21 mouse cellular contexts compared by ENCODE assay signal in genomic region chr11:121082250-121082649, GRCm38 (mm10). TPM values are rescaled to one million over a fixed set of nuclear protein-coding genes. Genes with fewer than 3 reads are reported as not detected.
DNase-seq lines count a peak whose midpoint lies in the region; ATAC-seq and TF ChIP-seq lines count a peak whose summit lies in the region.
"Had no signal": no experiment of that assay in that cellular context is flagged by ENCODE, and none has a peak within 500 bp of the region (broad histone marks: within the 10 kb centered on the region; RNA-seq: fewer than 3 reads in every experiment).

No protein-coding gene starts in this region.

- peak overlapping the region; percentile 29; the same call in 1 of the 2 replicates for H3K4me2 ChIP-seq in liver, embryonic 15.5 days
- no peak overlapping the region for H3K4me2 ChIP-seq in liver, embryonic 11.5 days
- H3K4me2 ChIP-seq: forebrain, embryonic 13.5 days; hindbrain, embryonic 14.5 days; lung, embryonic 15.5 days; neural tube, embryonic 12.5 days had no signal

- TF ChIP-seq CTCF in bone marrow, adult 2 months (IDR thresholded peaks at IDR 0.05; ENCODE audit: control insufficient read depth, insufficient read depth, low read length) = no peak
- TF ChIP-seq CTCF in layer of hippocampus, adult 2 months (conservative IDR thresholded peaks at IDR 0.05) = no peak

- H3K27me3 ChIP-seq in liver, embryonic 15.5 days = no peaks in the 10 kb centered on the region
- no peaks in the 10 kb centered on the region for H3K27me3 ChIP-seq in liver, embryonic 11.5 days (replicated peaks; ENCODE audit: control insufficient read depth, insufficient read depth, low read length)
- H3K27me3 ChIP-seq: forebrain, embryonic 13.5 days; lung, embryonic 15.5 days; neural tube, embryonic 12.5 days had no signal

- 0 out of 2 replicates have a peak overlapping the region, but pooled peaks have one; percentile 29 for H3K27ac ChIP-seq in liver, embryonic 15.5 days (replicated peaks)
- no peak overlapping the region for H3K27ac ChIP-seq in liver, embryonic 11.5 days (ENCODE audit: low read depth, low read length)
- H3K27ac ChIP-seq in bone marrow, adult 2 months (ENCODE audit: control insufficient read depth, insufficient read depth, low read depth, low read length, poor library complexity) = peak overlapping the region; percentile 77
- H3K27ac ChIP-seq in brown adipose tissue, adult 24 weeks (replicated peaks; ENCODE audit: low read depth, low read length) = peak overlapping the region; percentile 28; the same call in 1 of the 2 replicates
- no peak overlapping the region for H3K27ac ChIP-seq in layer of hippocampus, adult 2 months
- H3K27ac ChIP-seq: forebrain, embryonic 13.5 days; hindbrain, embryonic 14.5 days; lung, embryonic 15.5 days; neural tube, embryonic 12.5 days had no signal

- TF ChIP-seq POLR2A in bone marrow, adult 2 months (IDR thresholded peaks at IDR 0.05; ENCODE audit: borderline replicate concordance, control insufficient read depth, low read depth, low read length) = no peak

- no peaks in the 10 kb centered on the region for H3K36me3 ChIP-seq in liver, embryonic 15.5 days (replicated peaks)
- H3K36me3 ChIP-seq in liver, embryonic 11.5 days (ENCODE audit: control insufficient read depth, insufficient read depth, low read length) = no peaks in the 10 kb centered on the region
- H3K36me3 ChIP-seq: G1E; lung, embryonic 15.5 days; neural tube, embryonic 12.5 days had no signal

- DNase-seq in liver, embryonic 11.5 days (ENCODE audit: low spot score) = no peak
- no peak for DNase-seq in layer of hippocampus, adult 2 months (ENCODE audit: low spot score in 2 of 2)
- DNase-seq in frontal cortex, postnatal 36 days (ENCODE audit: low spot score in 2 of 2) = no peak
- DNase-seq: cerebellum, adult 11 months; cerebellum, postnatal 25 days; kidney, adult 18-20 months had no signal

- peaks cover 16% of the 10 kb centered on the region; the same call in 1 of the 2 replicates for H3K4me1 ChIP-seq in liver, embryonic 15.5 days (replicated peaks)
- H3K4me1 ChIP-seq in liver, embryonic 11.5 days (replicated peaks; ENCODE audit: control insufficient read depth, insufficient read depth, low read length) = 0 out of 2 replicates have a peak, but pooled peaks cover 2% of the 10 kb centered on the region
- peaks cover 4% of the 10 kb centered on the region for H3K4me1 ChIP-seq in bone marrow, adult 2 months (ENCODE audit: control insufficient read depth, insufficient read depth, low read length)
- H3K4me1 ChIP-seq in brown adipose tissue, adult 24 weeks (ENCODE audit: control insufficient read depth, insufficient read depth, insufficient read length, low read length) = no peaks in the 10 kb centered on the region; the same call in 1 of the 2 replicates
- H3K4me1 ChIP-seq: forebrain, embryonic 13.5 days; lung, embryonic 15.5 days; neural tube, embryonic 12.5 days had no signal

- no peak for ATAC-seq in liver, embryonic 15.5 days (ENCODE audit: insufficient read depth)
- no peak for ATAC-seq in liver, embryonic 11.5 days (replicated peaks; ENCODE audit: low FRiP score)
- peak; percentile 44 for ATAC-seq in megakaryocyte progenitor cell, adult 5-6 weeks (replicated peaks; ENCODE audit: poor library complexity)
- ATAC-seq: forebrain, embryonic 13.5 days had no signal

- no peaks in the 10 kb centered on the region for H3K9me3 ChIP-seq in liver, embryonic 15.5 days (replicated peaks)
- no peaks in the 10 kb centered on the region for H3K9me3 ChIP-seq in liver, embryonic 11.5 days (ENCODE audit: control insufficient read depth, low read length)
- H3K9me3 ChIP-seq: forebrain, embryonic 13.5 days; G1E; lung, embryonic 15.5 days; neural tube, embryonic 12.5 days had no signal

- no peak overlapping the region for H3K4me3 ChIP-seq in liver, embryonic 15.5 days (replicated peaks)
- no peak overlapping the region for H3K4me3 ChIP-seq in liver, embryonic 11.5 days (ENCODE audit: low read depth, low read length)
- H3K4me3 ChIP-seq in bone marrow, adult 2 months (replicated peaks; ENCODE audit: control insufficient read depth, low read depth, low read length) = no peak overlapping the region
- H3K4me3 ChIP-seq in brown adipose tissue, adult 24 weeks (ENCODE audit: insufficient read depth, low read depth, low read length) = no peak overlapping the region
- H3K4me3 ChIP-seq in layer of hippocampus, adult 2 months = no peak overlapping the region
- H3K4me3 ChIP-seq: forebrain, embryonic 13.5 days; lung, embryonic 15.5 days; neural tube, embryonic 12.5 days had no signal

- WGBS in liver, embryonic 15.5 days (ENCODE audit: insufficient replicate concordance) = 48% methylated on average over 3 of the region's 3 CpGs
- 65% methylated on average over 3 of the region's 3 CpGs for WGBS in liver, embryonic 11.5 days
- WGBS in bone marrow, adult 2 months = 22% methylated on average over 3 of the region's 3 CpGs

- H3K9ac ChIP-seq in liver, embryonic 15.5 days = no peak overlapping the region
- no peak overlapping the region for H3K9ac ChIP-seq in liver, embryonic 11.5 days (ENCODE audit: low read depth, low read length)
- H3K9ac ChIP-seq: forebrain, embryonic 13.5 days; hindbrain, embryonic 14.5 days; lung, embryonic 15.5 days; neural tube, embryonic 12.5 days had no signal

RNA-seq across cellular contexts. Expression of gene Sectm1a, which starts 1.2 kb away (rescaled TPM):
- polyA plus RNA-seq in liver, embryonic 15.5 days (2015; fragmentation: Nextera tagmentation; extraction: Ambion mirVana) = 0.68 and 1.7 TPM in 2 replicates
- polyA plus RNA-seq in liver, embryonic 11.5 days (2014; fragmentation: Nextera tagmentation; extraction: Ambion mirVana) = 0.32 and 0.86 TPM in 2 replicates
- not detected in 2 replicates for polyA plus RNA-seq in bone marrow, adult 2 months (2011; ENCODE audit: insufficient read depth, insufficient read length, low replicate concordance, missing spikeins)
- polyA plus RNA-seq in brown adipose tissue, adult 24 weeks (2012; ENCODE audit: insufficient read depth, insufficient read length, missing spikeins) = not detected in 2 replicates
- not detected in 2 replicates for total RNA-seq in megakaryocyte progenitor cell, adult 5-6 weeks (2015)
- total RNA-seq in megakaryocyte progenitor cell, adult 5-6 weeks (2017) = not detected in 2 replicates
- total RNA-seq in layer of hippocampus, adult 2 months (2021) = not detected
- total RNA-seq: heart, postnatal 10 days; layer of hippocampus, postnatal 14 days; left cerebral cortex, postnatal 10 days; megakaryocyte-erythroid progenitor cell, adult 5-6 weeks had no signal
- polyA plus RNA-seq: forebrain, embryonic 13.5 days; G1E; hindbrain, embryonic 14.5 days; neural tube, embryonic 12.5 days had no signal

RNA-seq across cellular contexts. Expression of gene Sectm1b, which starts 18.9 kb away (rescaled TPM):
- 0.08 and 0.23 TPM in 2 replicates for polyA plus RNA-seq in liver, embryonic 15.5 days (2015; fragmentation: Nextera tagmentation; extraction: Ambion mirVana)
- not detected in 2 replicates for polyA plus RNA-seq in liver, embryonic 11.5 days (2014; fragmentation: Nextera tagmentation; extraction: Ambion mirVana)
- polyA plus RNA-seq in bone marrow, adult 2 months (2011; ENCODE audit: insufficient read depth, insufficient read length, low replicate concordance, missing spikeins) = not detected in 2 replicates
- not detected in 2 replicates for polyA plus RNA-seq in brown adipose tissue, adult 24 weeks (2012; ENCODE audit: insufficient read depth, insufficient read length, missing spikeins)
- total RNA-seq in megakaryocyte progenitor cell, adult 5-6 weeks (2015) = not detected in 2 replicates
- total RNA-seq in megakaryocyte progenitor cell, adult 5-6 weeks (2017) = not detected in 2 replicates
- not detected for total RNA-seq in layer of hippocampus, adult 2 months (2021)
- total RNA-seq: gastrocnemius, adult 18-20 months; heart, postnatal 10 days; layer of hippocampus, postnatal 14 days; left cerebral cortex, postnatal 10 days; megakaryocyte-erythroid progenitor cell, adult 5-6 weeks had no signal
- polyA plus RNA-seq: forebrain, embryonic 13.5 days; G1E; hindbrain, embryonic 14.5 days; limb, embryonic 14.5 days; lung, embryonic 15.5 days; neural tube, embryonic 12.5 days had no signal

RNA-seq across cellular contexts. Expression of gene Tex19.2, which starts 36.2 kb away (rescaled TPM):
- 0.06 and 0.07 TPM in 2 replicates for polyA plus RNA-seq in liver, embryonic 15.5 days (2015; fragmentation: Nextera tagmentation; extraction: Ambion mirVana)
- polyA plus RNA-seq in liver, embryonic 11.5 days (2014; fragmentation: Nextera tagmentation; extraction: Ambion mirVana) = 0.29 TPM in 1 of 2 replicates, not detected in the other
- polyA plus RNA-seq in bone marrow, adult 2 months (2011; ENCODE audit: insufficient read depth, insufficient read length, low replicate concordance, missing spikeins) = not detected in 2 replicates
- not detected in 2 replicates for polyA plus RNA-seq in brown adipose tissue, adult 24 weeks (2012; ENCODE audit: insufficient read depth, insufficient read length, missing spikeins)
- total RNA-seq in megakaryocyte progenitor cell, adult 5-6 weeks (2015) = not detected in 2 replicates
- total RNA-seq in megakaryocyte progenitor cell, adult 5-6 weeks (2017) = 0.71 TPM in 1 of 2 replicates, not detected in the other
- total RNA-seq in layer of hippocampus, adult 2 months (2021) = not detected
- total RNA-seq: gastrocnemius, adult 18-20 months; heart, postnatal 10 days; layer of hippocampus, postnatal 14 days; left cerebral cortex, postnatal 10 days; megakaryocyte-erythroid progenitor cell, adult 5-6 weeks had no signal
- polyA plus RNA-seq: forebrain, embryonic 13.5 days; hindbrain, embryonic 14.5 days; lung, embryonic 15.5 days; neural tube, embryonic 12.5 days had no signal

RNA-seq across cellular contexts. Expression of gene Cd7, which starts 43.0 kb away (rescaled TPM):
- 0.70 and 0.97 TPM in 2 replicates for polyA plus RNA-seq in liver, embryonic 15.5 days (2015; fragmentation: Nextera tagmentation; extraction: Ambion mirVana)
- polyA plus RNA-seq in liver, embryonic 11.5 days (2014; fragmentation: Nextera tagmentation; extraction: Ambion mirVana) = 0.18 TPM in 2 replicates
- 1.7 and 3.6 TPM in 2 replicates for polyA plus RNA-seq in bone marrow, adult 2 months (2011; ENCODE audit: insufficient read depth, insufficient read length, low replicate concordance, missing spikeins)
- polyA plus RNA-seq in brown adipose tissue, adult 24 weeks (2012; ENCODE audit: insufficient read depth, insufficient read length, missing spikeins) = 2.3 TPM in 1 of 2 replicates, not detected in the other
- 0.44 and 0.59 TPM in 2 replicates for total RNA-seq in megakaryocyte progenitor cell, adult 5-6 weeks (2015)
- total RNA-seq in megakaryocyte progenitor cell, adult 5-6 weeks (2017) = 0.29 TPM in 1 of 2 replicates, not detected in the other
- not detected for total RNA-seq in layer of hippocampus, adult 2 months (2021)
- total RNA-seq: G1E; gastrocnemius, adult 18-20 months; layer of hippocampus, postnatal 14 days; left cerebral cortex, postnatal 10 days had no signal
- polyA plus RNA-seq: forebrain, embryonic 13.5 days; G1E had no signal

Comparison
In these comparisons a context has a peak if more than half of its experiments do, and no peak if none do; other contexts are left out.
1. H3K27ac ChIP-seq: peak in liver, embryonic 15.5 days (single experiment), bone marrow, adult 2 months (single experiment) and brown adipose tissue, adult 24 weeks (single experiment); none in liver, embryonic 11.5 days (single experiment) and layer of hippocampus, adult 2 months (single experiment).